Mouse (Mus musculus) mesoderm, embryonic 11.5 days (tissue): ENCODE results near the gene Olfr1275.

Source experiments
- DNase-seq: peaks from one replicate; pipeline ENCODE4 v3.0.0-alpha.2; 2012; ENCODE audit warnings: low read depth, low spot score

Gene Olfr1275

GRCm38 (mm10) chr2:111235186-111235585, at the start of gene Olfr1275:
TSS of gene Olfr1275 (minus strand) at chr2:111235286.
- no peak for DNase-seq

- DNase-seq = no peak
These were observed 38.9 kb upstream of the Olfr1275 start, which contains the start of gene Olfr1277 for GRCm38 (mm10) chr2:111274006-111274405. TSS of gene Olfr1277 (minus strand) at chr2:111274106.

- no peak for DNase-seq
These were observed 19.1 kb upstream of the Olfr1275 start, which contains the start of gene Olfr1276 for GRCm38 (mm10) chr2:111254216-111254615. TSS of gene Olfr1276 (plus strand) at chr2:111254516.

- DNase-seq = no peak
These were observed 5.6 kb downstream of the Olfr1275 start, which contains the start of gene 4930430A15Rik for GRCm38 (mm10) chr2:111229502-111229901. TSS of gene 4930430A15Rik (minus strand) at chr2:111229602.

- no peak for DNase-seq
These were observed 53.0 kb downstream of the Olfr1275 start for GRCm38 (mm10) chr2:111182068-111182467.
